Mouse (Mus musculus): ENCODE results near the gene Plce1. TPM values are rescaled to one million over a fixed set of nuclear protein-coding genes. Genes with fewer than 3 reads are reported as not detected.

The Plce1 gene
- polyA plus RNA-seq, 1 experiment from 2014 or later = 6.1 TPM

DNA sequence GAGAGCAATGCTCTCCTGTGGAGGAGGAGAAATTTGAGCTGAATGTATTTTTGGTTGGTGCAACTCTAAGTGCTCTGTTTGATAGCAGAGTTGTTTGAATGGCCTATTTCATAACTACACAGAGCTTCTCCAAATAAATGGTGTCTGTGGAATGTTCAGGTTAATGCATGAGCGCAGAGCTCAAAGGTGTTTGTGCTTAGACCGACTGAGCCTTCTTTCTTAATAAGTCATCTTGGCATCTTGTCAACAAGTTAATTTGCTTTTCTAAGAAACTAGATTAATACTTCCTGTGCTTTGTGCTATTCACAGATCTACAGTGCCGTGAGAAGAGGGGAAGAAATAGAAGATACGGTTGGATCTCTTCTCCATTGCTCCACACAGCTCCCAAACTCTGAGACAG is 139.2 kb downstream of the Plce1 start:
- 0 out of 2 replicates have a peak, but pooled peaks cover 2% of the 10 kb centered on the region for H3K9me3 ChIP-seq (replicated peaks; ENCODE audit: control insufficient read depth, low read length)
- no peak overlapping the region for H3K9ac ChIP-seq (ENCODE audit: low read depth, low read length)
- no peak for ATAC-seq (replicated peaks; ENCODE audit: insufficient number of reproducible peaks, low FRiP score, low TSS enrichment)
- H3K4me1 ChIP-seq (ENCODE audit: control insufficient read depth, insufficient read depth, low read length) = peaks cover 4% of the 10 kb centered on the region; the same call in 1 of the 2 replicates
- H3K36me3 ChIP-seq (ENCODE audit: control insufficient read depth, insufficient read depth, low read length) = no peaks in the 10 kb centered on the region
- WGBS (ENCODE audit: insufficient replicate concordance) = 69% methylated on average over 4 of the region's 4 CpGs
- H3K27ac ChIP-seq (ENCODE audit: low read depth, low read length) = no peak overlapping the region
- H3K4me2 ChIP-seq = no peak overlapping the region
- H3K27me3 ChIP-seq (ENCODE audit: control insufficient read depth, insufficient read depth, low read length) = no peaks in the 10 kb centered on the region
- H3K4me3 ChIP-seq (ENCODE audit: low read depth, low read length) = no peak overlapping the region

DNA sequence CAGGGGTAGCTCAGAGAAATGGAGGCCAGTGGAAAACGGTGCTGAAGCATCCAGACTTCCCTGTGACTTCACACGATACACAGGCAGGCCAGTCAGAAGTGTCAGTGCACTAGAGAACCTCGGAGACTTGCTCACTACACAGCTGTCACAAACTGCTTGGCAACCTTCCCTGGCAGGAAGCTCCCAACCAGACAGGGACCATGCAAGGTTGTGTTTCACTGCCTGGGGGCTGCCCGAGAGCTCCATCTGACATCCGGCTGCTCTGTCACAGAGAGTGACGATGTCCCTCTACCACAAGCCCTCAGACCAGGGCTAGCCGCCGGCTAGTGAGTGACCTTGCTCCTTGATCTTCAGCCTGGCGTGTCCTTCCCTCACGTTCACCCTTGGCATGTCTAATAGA is 140.6 kb downstream of the Plce1 start:
- no peaks in the 10 kb centered on the region for H3K36me3 ChIP-seq (ENCODE audit: control insufficient read depth, insufficient read depth, low read length)
- H3K4me2 ChIP-seq = no peak overlapping the region
- 65% methylated on average over 10 of the region's 10 CpGs for WGBS (ENCODE audit: insufficient replicate concordance)
- 0 out of 2 replicates have a peak, but pooled peaks cover 1% of the 10 kb centered on the region for H3K9me3 ChIP-seq (replicated peaks; ENCODE audit: control insufficient read depth, low read length)
- no peak overlapping the region for H3K27ac ChIP-seq (ENCODE audit: low read depth, low read length)
- no peaks in the 10 kb centered on the region for H3K4me1 ChIP-seq (ENCODE audit: control insufficient read depth, insufficient read depth, low read length)
- ATAC-seq (replicated peaks; ENCODE audit: insufficient number of reproducible peaks, low FRiP score, low TSS enrichment) = no peak
- H3K4me3 ChIP-seq (ENCODE audit: low read depth, low read length) = no peak overlapping the region
- H3K9ac ChIP-seq (ENCODE audit: low read depth, low read length) = no peak overlapping the region
- no peaks in the 10 kb centered on the region for H3K27me3 ChIP-seq (ENCODE audit: control insufficient read depth, insufficient read depth, low read length)

DNA sequence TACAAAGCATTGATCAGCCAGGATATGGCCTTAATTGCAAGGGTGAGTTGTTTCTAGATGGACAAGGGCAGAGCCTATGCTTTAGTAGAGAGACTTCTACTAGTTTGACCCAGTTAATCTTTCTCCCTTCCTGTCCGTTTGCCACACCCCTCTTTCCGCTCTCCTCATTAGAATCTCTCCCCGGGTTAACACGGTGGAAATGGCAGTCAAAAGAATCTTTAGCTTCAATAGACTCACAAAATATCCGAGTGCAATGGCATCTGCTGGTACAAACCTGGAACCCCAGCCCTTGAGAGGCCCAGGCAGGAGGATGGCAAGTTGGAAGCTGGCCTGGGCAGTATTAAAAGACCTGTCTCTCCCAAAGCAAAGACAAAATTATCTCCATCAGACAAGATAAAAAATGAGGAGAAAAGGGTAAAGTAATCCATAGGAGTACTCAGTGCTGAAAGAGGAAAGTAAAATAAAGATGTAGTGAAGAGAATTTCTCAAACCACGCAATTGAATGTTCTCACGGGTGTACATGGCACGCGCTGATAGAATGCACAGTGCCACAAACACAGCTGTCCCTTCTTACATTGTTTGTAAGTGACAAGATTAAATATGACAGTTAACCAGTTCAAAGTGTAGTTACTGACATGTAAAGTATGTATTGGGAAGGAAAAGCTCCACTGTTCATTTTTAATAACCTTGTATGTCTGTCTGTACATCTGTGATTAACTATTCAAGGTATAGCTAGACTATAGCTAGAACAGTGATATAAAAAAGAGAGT is 145.5 kb downstream of the Plce1 start:
- WGBS (ENCODE audit: insufficient replicate concordance) = 76% methylated on average over 9 of the region's 9 CpGs
- no peak overlapping the region for H3K27ac ChIP-seq (ENCODE audit: low read depth, low read length)
- no peak overlapping the region for H3K4me3 ChIP-seq (ENCODE audit: low read depth, low read length)
- H3K36me3 ChIP-seq (ENCODE audit: control insufficient read depth, insufficient read depth, low read length) = no peaks in the 10 kb centered on the region
- ATAC-seq (replicated peaks; ENCODE audit: insufficient number of reproducible peaks, low FRiP score, low TSS enrichment) = no peak
- H3K9ac ChIP-seq (ENCODE audit: low read depth, low read length) = no peak overlapping the region
- no peaks in the 10 kb centered on the region for H3K27me3 ChIP-seq (ENCODE audit: control insufficient read depth, insufficient read depth, low read length)
- no peaks in the 10 kb centered on the region for H3K4me1 ChIP-seq (ENCODE audit: control insufficient read depth, insufficient read depth, low read length)
- H3K4me2 ChIP-seq = no peak overlapping the region
- no peaks in the 10 kb centered on the region for H3K9me3 ChIP-seq (replicated peaks; ENCODE audit: control insufficient read depth, low read length)

DNA sequence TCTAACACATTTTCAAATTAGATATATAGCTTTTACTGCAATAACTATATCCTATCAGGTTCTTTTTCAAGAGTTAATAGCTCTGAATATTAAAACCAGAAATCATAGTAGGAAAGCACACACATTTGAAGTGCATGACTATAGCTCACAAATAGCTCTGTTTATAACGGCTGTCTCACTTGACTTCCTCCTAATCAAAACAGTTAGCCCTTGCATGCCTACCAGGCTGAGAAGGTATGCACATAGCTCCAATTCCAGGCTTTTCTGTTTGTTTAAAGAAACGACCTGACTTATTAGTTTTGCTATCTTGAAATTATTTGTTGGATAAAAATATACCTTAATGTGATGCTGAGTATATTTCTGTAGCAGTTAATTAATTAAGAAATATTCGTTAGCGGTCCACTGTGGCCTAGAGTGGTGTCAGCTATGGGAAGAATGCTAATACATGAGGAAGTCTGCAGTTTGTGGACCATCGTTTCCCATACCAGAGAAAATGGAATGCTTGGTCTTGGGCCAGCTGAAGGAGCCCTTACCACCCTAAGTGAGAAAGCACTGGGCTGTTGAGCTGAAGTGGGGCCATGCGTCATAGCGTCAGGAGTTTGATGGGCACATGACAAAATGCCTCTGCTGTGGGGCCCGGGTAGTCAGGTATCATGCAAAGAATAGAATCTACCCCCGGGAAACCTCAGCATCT is 146.3 kb downstream of the Plce1 start:
- no peaks in the 10 kb centered on the region for H3K4me1 ChIP-seq (ENCODE audit: control insufficient read depth, insufficient read depth, low read length)
- no peaks in the 10 kb centered on the region for H3K36me3 ChIP-seq (ENCODE audit: control insufficient read depth, insufficient read depth, low read length)
- H3K4me2 ChIP-seq = no peak overlapping the region
- H3K27ac ChIP-seq (ENCODE audit: low read depth, low read length) = no peak overlapping the region
- H3K4me3 ChIP-seq (ENCODE audit: low read depth, low read length) = no peak overlapping the region
- no peak overlapping the region for H3K9ac ChIP-seq (ENCODE audit: low read depth, low read length)
- H3K9me3 ChIP-seq (replicated peaks; ENCODE audit: control insufficient read depth, low read length) = no peaks in the 10 kb centered on the region
- WGBS (ENCODE audit: insufficient replicate concordance) = 69% methylated on average over 9 of the region's 9 CpGs
- H3K27me3 ChIP-seq (ENCODE audit: control insufficient read depth, insufficient read depth, low read length) = no peaks in the 10 kb centered on the region
- ATAC-seq (replicated peaks; ENCODE audit: insufficient number of reproducible peaks, low FRiP score, low TSS enrichment) = no peak

DNA sequence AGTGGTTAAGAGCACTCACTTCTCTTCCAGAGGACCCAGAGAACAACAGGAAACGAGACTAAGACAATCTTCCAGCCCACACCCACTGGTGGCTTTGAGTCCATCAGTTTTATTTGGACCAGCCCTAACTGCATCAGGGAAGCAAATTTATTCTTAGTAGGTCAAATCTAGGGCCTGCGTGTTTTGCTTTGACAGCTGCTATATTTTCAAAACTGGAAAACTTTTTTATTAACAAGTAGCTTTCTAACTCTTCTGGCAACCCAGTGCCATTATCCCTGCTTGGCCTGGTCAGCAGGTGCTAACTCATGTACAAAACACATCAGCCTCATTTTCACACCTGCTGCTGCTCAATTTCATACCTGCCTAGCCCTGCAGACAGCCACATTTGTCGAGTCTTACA is 151.3 kb downstream of the Plce1 start:
- no peak overlapping the region for H3K4me2 ChIP-seq
- H3K4me3 ChIP-seq (ENCODE audit: low read depth, low read length) = no peak overlapping the region
- no peaks in the 10 kb centered on the region for H3K27me3 ChIP-seq (ENCODE audit: control insufficient read depth, insufficient read depth, low read length)
- no peaks in the 10 kb centered on the region for H3K36me3 ChIP-seq (ENCODE audit: control insufficient read depth, insufficient read depth, low read length)
- no peak overlapping the region for H3K27ac ChIP-seq (ENCODE audit: low read depth, low read length)
- no peak overlapping the region for H3K9ac ChIP-seq (ENCODE audit: low read depth, low read length)
- WGBS (ENCODE audit: insufficient replicate concordance) = 62% methylated on average over 3 of the region's 3 CpGs
- no peak for ATAC-seq (replicated peaks; ENCODE audit: insufficient number of reproducible peaks, low FRiP score, low TSS enrichment)
- no peaks in the 10 kb centered on the region for H3K9me3 ChIP-seq (replicated peaks; ENCODE audit: control insufficient read depth, low read length)
- H3K4me1 ChIP-seq (ENCODE audit: control insufficient read depth, insufficient read depth, low read length) = no peaks in the 10 kb centered on the region

DNA sequence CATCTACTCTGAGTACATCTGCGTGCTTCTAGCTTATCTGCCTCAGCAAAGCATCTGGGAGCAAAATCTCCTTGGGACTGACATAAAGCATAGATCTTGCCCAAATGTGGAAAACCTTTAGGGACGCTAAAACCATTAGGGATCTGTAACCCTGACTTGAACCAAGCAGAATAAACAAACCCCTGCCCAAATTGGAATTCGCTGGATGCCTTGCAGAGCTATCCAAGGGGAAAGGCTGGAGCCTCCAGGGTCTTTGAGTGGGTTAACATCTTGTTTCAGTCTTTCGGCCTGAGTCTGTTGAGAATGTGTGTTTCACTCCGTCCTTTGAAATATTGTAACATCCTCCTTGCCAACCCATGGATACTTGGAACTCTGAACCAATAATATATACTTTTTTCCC is 152.4 kb downstream of the Plce1 start:
- H3K9ac ChIP-seq (ENCODE audit: low read depth, low read length) = no peak overlapping the region
- 40% methylated on average over 5 of the region's 5 CpGs for WGBS (ENCODE audit: insufficient replicate concordance)
- no peak overlapping the region for H3K4me2 ChIP-seq
- H3K4me1 ChIP-seq (ENCODE audit: control insufficient read depth, insufficient read depth, low read length) = no peaks in the 10 kb centered on the region
- no peak for ATAC-seq (replicated peaks; ENCODE audit: insufficient number of reproducible peaks, low FRiP score, low TSS enrichment)
- no peaks in the 10 kb centered on the region for H3K36me3 ChIP-seq (ENCODE audit: control insufficient read depth, insufficient read depth, low read length)
- H3K27ac ChIP-seq (ENCODE audit: low read depth, low read length) = no peak overlapping the region
- no peaks in the 10 kb centered on the region for H3K9me3 ChIP-seq (replicated peaks; ENCODE audit: control insufficient read depth, low read length)
- no peak overlapping the region for H3K4me3 ChIP-seq (ENCODE audit: low read depth, low read length)
- H3K27me3 ChIP-seq (ENCODE audit: control insufficient read depth, insufficient read depth, low read length) = no peaks in the 10 kb centered on the region

DNA sequence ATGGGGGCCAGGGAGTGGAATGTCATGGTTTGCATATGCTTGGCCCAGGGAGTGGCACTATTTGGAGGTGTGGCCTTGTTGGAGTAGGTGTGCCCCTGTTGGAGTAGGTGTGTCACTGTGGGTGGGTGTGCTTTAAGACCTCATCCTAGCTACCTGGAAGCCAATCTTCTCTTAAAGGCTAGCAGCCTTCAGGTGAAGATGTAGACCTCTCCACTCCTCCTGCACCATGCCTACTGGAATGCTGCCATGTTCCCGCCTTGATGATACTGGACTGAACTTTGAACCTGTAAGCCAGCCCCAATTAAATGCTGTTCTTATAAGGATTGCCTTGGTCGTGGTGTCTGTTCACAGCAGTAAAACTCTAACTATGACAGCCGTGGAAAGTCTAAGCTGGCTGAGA is 158.1 kb downstream of the Plce1 start:
- no peaks in the 10 kb centered on the region for H3K36me3 ChIP-seq (ENCODE audit: control insufficient read depth, insufficient read depth, low read length)
- 72% methylated on average over 3 of the region's 3 CpGs for WGBS (ENCODE audit: insufficient replicate concordance)
- H3K4me1 ChIP-seq (ENCODE audit: control insufficient read depth, insufficient read depth, low read length) = no peaks in the 10 kb centered on the region
- H3K9ac ChIP-seq (ENCODE audit: low read depth, low read length) = no peak overlapping the region
- no peak overlapping the region for H3K27ac ChIP-seq (ENCODE audit: low read depth, low read length)
- H3K4me2 ChIP-seq = no peak overlapping the region
- H3K9me3 ChIP-seq (replicated peaks; ENCODE audit: control insufficient read depth, low read length) = no peaks in the 10 kb centered on the region
- H3K4me3 ChIP-seq (ENCODE audit: low read depth, low read length) = no peak overlapping the region
- no peak; the same call in 1 of the 2 replicates for ATAC-seq (replicated peaks; ENCODE audit: insufficient number of reproducible peaks, low FRiP score, low TSS enrichment)
- no peaks in the 10 kb centered on the region for H3K27me3 ChIP-seq (ENCODE audit: control insufficient read depth, insufficient read depth, low read length)

DNA sequence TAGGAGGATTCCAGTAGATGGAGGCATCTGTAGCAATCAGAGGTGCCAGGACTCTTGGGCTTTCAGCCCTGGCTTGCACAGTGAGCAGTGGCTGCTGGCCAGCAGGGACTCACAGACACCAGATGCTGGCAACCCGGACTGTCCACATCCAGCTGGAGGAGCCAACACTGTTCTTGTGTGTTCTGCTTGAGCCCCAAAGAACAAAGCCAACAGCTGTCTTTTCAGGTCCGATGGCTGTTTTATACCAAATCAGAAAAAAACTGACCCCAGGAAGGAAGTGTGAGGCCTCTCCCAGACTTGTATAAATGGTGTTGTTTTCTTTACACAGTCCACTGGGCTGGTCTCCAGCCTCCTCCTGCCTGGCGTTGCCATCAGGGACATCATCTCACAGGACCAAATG is 158.9 kb downstream of the Plce1 start:
- no peak for ATAC-seq (replicated peaks; ENCODE audit: insufficient number of reproducible peaks, low FRiP score, low TSS enrichment)
- peaks cover 1% of the 10 kb centered on the region; the same call in 1 of the 2 replicates for H3K4me1 ChIP-seq (ENCODE audit: control insufficient read depth, insufficient read depth, low read length)

More for the DNA sequence above, 158.9 kb downstream of the Plce1 start:
- Histone ChIP-seq H3K9me3 (replicated peaks; ENCODE audit: control insufficient read depth, low read length) (no peaks in the 10 kb centered on the region), H3K9ac (ENCODE audit: low read depth, low read length) (no peak overlapping the region), H3K4me3 (ENCODE audit: low read depth, low read length) (no peak overlapping the region), H3K27me3 (ENCODE audit: control insufficient read depth, insufficient read depth, low read length) (no peaks in the 10 kb centered on the region), H3K36me3 (ENCODE audit: control insufficient read depth, insufficient read depth, low read length) (no peaks in the 10 kb centered on the region), H3K4me2 (no peak overlapping the region), H3K27ac (ENCODE audit: low read depth, low read length) (no peak overlapping the region)
- WGBS (ENCODE audit: insufficient replicate concordance) = 53% methylated on average over 3 of the region's 3 CpGs
